Comparison of ENCODE assay signal across 8 mouse cellular contexts in genomic region chr11:94653663-94654436, GRCm38 (mm10). TPM values are rescaled to one million over a fixed set of nuclear protein-coding genes. Genes with fewer than 3 reads are reported as not detected.
DNase-seq lines count a peak whose midpoint lies in the region; ATAC-seq and TF ChIP-seq lines count a peak whose summit lies in the region.

Mrpl27 (plus strand) TSS chr11:94653767.
Eme1 (minus strand) TSS chr11:94653964.

- peak; percentile 97 for ATAC-seq in erythroblast, adult 5-6 weeks (replicated peaks; ENCODE audit: low FRiP score, poor library complexity, severe bottlenecking)
- peak; percentile 88 for ATAC-seq in heart, embryonic 12.5 days (ENCODE audit: insufficient number of reproducible peaks, low FRiP score)
- peak; percentile 91 for ATAC-seq in kidney, embryonic 16.5 days (ENCODE audit: low FRiP score, low TSS enrichment)
- peak; percentile 91 for ATAC-seq in monocyte, adult 5-6 weeks (replicated peaks; ENCODE audit: insufficient number of reproducible peaks, low FRiP score, low TSS enrichment, poor library complexity, severe bottlenecking)

- H3K27ac ChIP-seq in heart, embryonic 12.5 days (ENCODE audit: poor library complexity, severe bottlenecking), result peak within 1 kb of the TSS; percentile 93
- H3K27ac ChIP-seq in kidney, embryonic 16.5 days (ENCODE audit: low read length), result peak within 1 kb of the TSS; percentile 97
- H3K27ac ChIP-seq in liver, adult 2 months (replicated peaks; ENCODE audit: insufficient read depth, low read depth, low read length), result peak within 1 kb of the TSS; percentile 75

- H3K9ac ChIP-seq in heart, embryonic 12.5 days, result peak within 1 kb of the TSS; percentile 76
- H3K9ac ChIP-seq in kidney, embryonic 16.5 days (replicated peaks; ENCODE audit: low read length), result peak within 1 kb of the TSS; percentile 78
- H3K9ac ChIP-seq in liver, adult 2 months (ENCODE audit: low read depth, low read length), result peak within 1 kb of the TSS; percentile 81

- no peaks in the 10 kb centered on the region; the same call in 1 of the 2 replicates for H3K79me2 ChIP-seq in liver, adult 2 months (ENCODE audit: control insufficient read depth, insufficient read depth, low read length)

- WGBS in heart, embryonic 12.5 days, result under 1% methylated on average over 32 of the region's 32 CpGs
- under 1% methylated on average over 32 of the region's 32 CpGs for whole genome bisulfite sequencing in kidney, embryonic 16.5 days
- WGBS in liver, adult 2 months, result under 1% methylated on average over 32 of the region's 32 CpGs

- H3K9me3 ChIP-seq in heart, embryonic 12.5 days (replicated peaks), result no peaks in the 10 kb centered on the region
- no peaks in the 10 kb centered on the region for H3K9me3 ChIP-seq in kidney, embryonic 16.5 days (ENCODE audit: low read length)

- peak within 1 kb of the TSS; percentile 79 for H3K4me3 ChIP-seq in heart, embryonic 12.5 days
- H3K4me3 ChIP-seq in kidney, embryonic 16.5 days (ENCODE audit: low read length), result peak within 1 kb of the TSS; percentile 72
- H3K4me3 ChIP-seq in liver, adult 2 months (ENCODE audit: insufficient read depth, low read depth, low read length), result peak within 1 kb of the TSS; percentile 60

- no peaks in the 10 kb centered on the region for H3K27me3 ChIP-seq in heart, embryonic 12.5 days (replicated peaks)
- H3K27me3 ChIP-seq in kidney, embryonic 16.5 days (ENCODE audit: insufficient read depth, low read length), result no peaks in the 10 kb centered on the region
- H3K27me3 ChIP-seq in liver, adult 2 months (ENCODE audit: control insufficient read depth, insufficient read depth, low read length), result no peaks in the 10 kb centered on the region

- no peak for TF ChIP-seq CTCF in brain, embryonic 14.5 days (IDR thresholded peaks at IDR 0.05; ENCODE audit: borderline replicate concordance, extremely low read depth, insufficient read depth, insufficient read length)
- TF ChIP-seq CTCF in liver, adult 2 months (IDR thresholded peaks at IDR 0.05; ENCODE audit: low read depth, low read length), result no peak

- peak within 1 kb of the TSS; percentile 79 for H3K4me2 ChIP-seq in heart, embryonic 12.5 days
- H3K4me2 ChIP-seq in kidney, embryonic 16.5 days (replicated peaks; ENCODE audit: low read depth, low read length), result peak within 1 kb of the TSS; percentile 76

- peaks cover 10% of the 10 kb centered on the region for H3K4me1 ChIP-seq in heart, embryonic 12.5 days (replicated peaks)
- H3K4me1 ChIP-seq in kidney, embryonic 16.5 days (ENCODE audit: insufficient read depth, low read length), result peaks cover 12% of the 10 kb centered on the region
- peaks cover 2% of the 10 kb centered on the region; the same call in 1 of the 2 replicates for H3K4me1 ChIP-seq in liver, adult 2 months (ENCODE audit: control insufficient read depth, insufficient read depth, low read length)

- DNase-seq in CD4-positive helper T cell, adult 2 months (ENCODE audit: low read depth, low spot score), result peak; percentile 87
- DNase-seq in brain, embryonic 14.5 days (ENCODE audit: low read depth), result peak; percentile 93
- DNase-seq in liver, adult 2 months (ENCODE audit: extremely low read depth, low read depth, low spot score), result peak; percentile 72
- DNase-seq in spleen, postnatal 36 days (ENCODE audit: low spot score in 2 of 2), result peak; percentile 79 to 82

- peaks cover 45% of the 10 kb centered on the region for H3K36me3 ChIP-seq in heart, embryonic 12.5 days
- H3K36me3 ChIP-seq in kidney, embryonic 16.5 days (ENCODE audit: insufficient read depth, low read length), result peaks cover 16% of the 10 kb centered on the region
- peaks cover 2% of the 10 kb centered on the region; the same call in 1 of the 2 replicates for H3K36me3 ChIP-seq in liver, adult 2 months (ENCODE audit: control insufficient read depth, insufficient read depth, low read length)

- TF ChIP-seq POLR2A in brain, embryonic 14.5 days (IDR thresholded peaks at IDR 0.05; ENCODE audit: borderline replicate concordance, extremely low read depth, insufficient read depth, insufficient read length, poor library complexity, severe bottlenecking), result peak; percentile 6; the same call in 1 of the 2 replicates
- TF ChIP-seq POLR2A in liver, adult 2 months (IDR thresholded peaks at IDR 0.05; ENCODE audit: extremely low read depth, insufficient read depth, low read length), result peak; percentile 31; the same call in 1 of the 2 replicates

RNA-seq across cellular contexts. Expression of gene Mrpl27, which starts in this region (rescaled TPM):
- polyA plus RNA-seq in brain, embryonic 14.5 days (2012; rRNA removed), result 85.5 and 89.5 TPM in 2 replicates
- 7.1 and 49.2 TPM in 2 replicates for total RNA-seq in erythroblast, adult 5-6 weeks (2015; ENCODE audit: low replicate concordance)
- total RNA-seq in erythroblast, adult 5-6 weeks (2017; ENCODE audit: low replicate concordance), result 10.5 and 17.8 TPM in 2 replicates
- 123 and 128 TPM in 2 replicates for polyA plus RNA-seq in heart, embryonic 12.5 days (2016; fragmentation: Nextera tagmentation; extraction: Ambion mirVana)
- polyA plus RNA-seq in kidney, embryonic 16.5 days (2015; fragmentation: Nextera tagmentation; extraction: Ambion mirVana), result 141 and 148 TPM in 2 replicates
- 87.4 and 112 TPM in 2 replicates for total RNA-seq in liver, adult 2 months (2014; rRNA removed)
- 68.7 and 74.6 TPM in 2 replicates for polyA plus RNA-seq in liver, adult 2 months (2012; rRNA removed)
- 13.2 to 23.6 TPM (median 19.1 TPM) in 3 replicates for total RNA-seq in monocyte, adult 5-6 weeks (2017)

RNA-seq across cellular contexts. Expression of gene Eme1, which starts in this region (rescaled TPM):
- polyA plus RNA-seq in brain, embryonic 14.5 days (2012; rRNA removed), result 7.3 and 13.5 TPM in 2 replicates
- total RNA-seq in erythroblast, adult 5-6 weeks (2015; ENCODE audit: low replicate concordance), result 3.1 and 4.8 TPM in 2 replicates
- 10.1 and 13.2 TPM in 2 replicates for total RNA-seq in erythroblast, adult 5-6 weeks (2017; ENCODE audit: low replicate concordance)
- 15.3 and 15.9 TPM in 2 replicates for polyA plus RNA-seq in heart, embryonic 12.5 days (2016; fragmentation: Nextera tagmentation; extraction: Ambion mirVana)
- polyA plus RNA-seq in kidney, embryonic 16.5 days (2015; fragmentation: Nextera tagmentation; extraction: Ambion mirVana), result 27.8 and 28.4 TPM in 2 replicates
- total RNA-seq in liver, adult 2 months (2014; rRNA removed), result 0.09 and 0.27 TPM in 2 replicates
- polyA plus RNA-seq in liver, adult 2 months (2012; rRNA removed), result 0.12 TPM in 1 of 2 replicates, not detected in the other
- 1.2 TPM in 1 of 3 replicates, not detected in the others for total RNA-seq in monocyte, adult 5-6 weeks (2017)

Comparison
In these comparisons a context has a peak if more than half of its experiments do, and no peak if none do; other contexts are left out.
1. Peak in every context shown above with its lines: DNase-seq, ATAC-seq, H3K4me3 ChIP-seq and H3K27ac ChIP-seq.